Mouse (Mus musculus) heart, embryonic 11.5 days (tissue): ENCODE data around the gene Wnt7a. TPM values are rescaled to one million over a fixed set of nuclear protein-coding genes. Genes with fewer than 3 reads are reported as not detected.

Experiments used
- ATAC-seq: fragments of 200-750 bp; cut with Nextera tagmentation; replicated peaks from 2 replicates; pipeline ENCODE4 v1.8.0; 2017; ENCODE audit warnings: moderate library complexity; ENCODE audit not compliant: insufficient number of reproducible peaks, low FRiP score, low TSS enrichment
- H3K27ac ChIP-seq: fragments of 300-500 bp; sonication (generic); 2 replicates; pipeline ENCODE4 v1.5.1; 2014; ENCODE audit warnings: mild to moderate bottlenecking, low read depth, low read length
- H3K27me3 ChIP-seq: fragments of 300-500 bp; sonication (generic); 2 replicates; pipeline ENCODE4 v1.6.1; 2014; ENCODE audit warnings: mild to moderate bottlenecking, low read length, mixed read lengths; ENCODE audit not compliant: control insufficient read depth, insufficient read depth
- H3K36me3 ChIP-seq: fragments of 300-500 bp; sonication (generic); 2 replicates; pipeline ENCODE4 v1.6.1; 2014; ENCODE audit warnings: mild to moderate bottlenecking, low read length, moderate library complexity, mixed read lengths; ENCODE audit not compliant: control insufficient read depth, insufficient read depth
- H3K4me1 ChIP-seq: fragments of 300-500 bp; sonication (generic); 2 replicates; pipeline ENCODE4 v1.6.1; 2014; ENCODE audit warnings: low read length; ENCODE audit not compliant: control insufficient read depth, insufficient read depth
- H3K4me2 ChIP-seq: fragments of 300-500 bp; sonication (generic); 2 replicates; pipeline ENCODE4 v1.6.1; 2014; ENCODE audit warnings: mild to moderate bottlenecking, moderate library complexity
- H3K4me3 ChIP-seq: fragments of 300-500 bp; sonication (generic); 2 replicates; pipeline ENCODE4 v1.5.1; 2014; ENCODE audit warnings: low read depth, low read length
- H3K9ac ChIP-seq: fragments of 300-500 bp; sonication (generic); 2 replicates; pipeline ENCODE4 v1.6.1; 2014; ENCODE audit warnings: mild to moderate bottlenecking, low read depth, low read length, moderate library complexity
- H3K9me3 ChIP-seq: fragments of 300-500 bp; sonication (generic); replicated peaks from 2 replicates; pipeline ENCODE4 v1.6.1; 2016; ENCODE audit warnings: low read length; ENCODE audit not compliant: control insufficient read depth
- WGBS: fragments of 180-500 bp; shearing (Covaris S2); extraction: QIAGEN DNeasy Blood & Tissue Kit; methylation state at CpG from one replicate; pipeline ENCODE4 v1.1.7; 2014; ENCODE audit not compliant: insufficient replicate concordance; 5-methylcytosine and 5-hydroxymethylcytosine counted together
- polyA plus RNA-seq: library from polyadenylated mRNA; unstranded; fragments of >200 nt; fragmentation: Nextera tagmentation; extraction: Ambion mirVana; gene quantifications from 2 replicates; pipeline ENCODE4 v1.2.1, GENCODE M21; 2014

The Wnt7a gene
- polyA plus RNA-seq, 1 experiment from 2014 or later: 0.11 TPM

DNA sequence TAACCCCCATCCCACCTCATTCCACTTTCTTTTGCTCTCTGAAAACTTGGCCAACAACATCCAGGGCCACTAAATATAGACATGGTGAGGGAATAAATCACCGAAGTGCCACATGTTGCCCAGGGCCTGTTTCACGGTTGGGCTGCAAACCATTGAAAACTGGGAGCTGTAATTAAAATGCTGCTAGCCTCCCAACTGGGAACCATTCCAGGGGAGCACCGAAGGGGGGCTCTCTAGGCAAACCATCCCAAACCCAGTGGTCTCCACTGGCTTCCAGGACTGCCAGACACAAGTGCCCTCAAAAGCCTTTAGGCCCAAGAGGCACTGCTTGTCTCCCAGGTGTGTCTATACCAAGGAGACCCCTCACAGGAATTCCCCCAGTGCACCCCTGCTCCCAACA is 31.9 kb downstream of the Wnt7a start:
- H3K27me3 ChIP-seq: peaks cover 9% of the 10 kb centered on the region; the same call in 1 of the 2 replicates
- no peak for ATAC-seq
- H3K36me3 ChIP-seq: no peaks in the 10 kb centered on the region
- no peaks in the 10 kb centered on the region for H3K4me1 ChIP-seq
- no peak overlapping the region for H3K27ac ChIP-seq
- H3K9me3 ChIP-seq: no peaks in the 10 kb centered on the region
- no peak overlapping the region for H3K4me3 ChIP-seq
- no peak overlapping the region for H3K4me2 ChIP-seq
- 71% methylated on average over 3 of the region's 3 CpGs for WGBS
- H3K9ac ChIP-seq: no peak overlapping the region

DNA sequence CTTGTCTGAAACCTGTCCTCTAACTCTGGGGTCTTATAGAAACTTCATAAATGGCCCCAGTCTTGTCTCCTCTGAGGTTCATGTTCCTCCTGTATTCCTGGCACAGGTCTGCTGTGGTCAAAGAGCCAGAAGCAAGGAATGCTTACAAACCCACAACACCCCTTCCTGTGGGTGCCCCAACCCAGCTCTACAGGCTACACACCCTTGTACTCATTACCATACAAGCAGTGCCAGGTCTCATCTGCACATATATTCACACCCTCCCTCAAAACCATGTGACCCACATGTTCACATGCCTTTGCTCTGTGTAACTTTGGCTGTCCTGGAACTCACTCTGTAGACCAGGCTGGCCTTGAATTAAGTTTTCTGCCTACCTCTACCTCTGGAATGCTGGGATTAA is 38.2 kb downstream of the Wnt7a start:
- Histone ChIP-seq H3K27ac (no peak overlapping the region), H3K4me1 (no peaks in the 10 kb centered on the region), H3K9me3 (no peaks in the 10 kb centered on the region), H3K4me3 (no peak overlapping the region), H3K36me3 (no peaks in the 10 kb centered on the region), H3K9ac (no peak overlapping the region), H3K27me3 (0 out of 2 replicates have a peak, but pooled peaks cover 15% of the 10 kb centered on the region), H3K4me2 (no peak overlapping the region)
- ATAC-seq: no peak

- WGBS: 47% methylated on average over 3 of the region's 3 CpGs
- H3K27me3 ChIP-seq: peaks cover 15% of the 10 kb centered on the region; the same call in 1 of the 2 replicates
- no peaks in the 10 kb centered on the region for H3K36me3 ChIP-seq
- H3K4me2 ChIP-seq: no peak overlapping the region
- no peaks in the 10 kb centered on the region for H3K4me1 ChIP-seq
- no peak overlapping the region for H3K4me3 ChIP-seq
- no peaks in the 10 kb centered on the region for H3K9me3 ChIP-seq
- no peak overlapping the region for H3K27ac ChIP-seq
- no peak; the same call in 1 of the 2 replicates for ATAC-seq
- H3K9ac ChIP-seq: no peak overlapping the region
Observed at GRCm38 (mm10) chr6:91372586-91372971, 38.6 kb downstream of the Wnt7a start.

DNA sequence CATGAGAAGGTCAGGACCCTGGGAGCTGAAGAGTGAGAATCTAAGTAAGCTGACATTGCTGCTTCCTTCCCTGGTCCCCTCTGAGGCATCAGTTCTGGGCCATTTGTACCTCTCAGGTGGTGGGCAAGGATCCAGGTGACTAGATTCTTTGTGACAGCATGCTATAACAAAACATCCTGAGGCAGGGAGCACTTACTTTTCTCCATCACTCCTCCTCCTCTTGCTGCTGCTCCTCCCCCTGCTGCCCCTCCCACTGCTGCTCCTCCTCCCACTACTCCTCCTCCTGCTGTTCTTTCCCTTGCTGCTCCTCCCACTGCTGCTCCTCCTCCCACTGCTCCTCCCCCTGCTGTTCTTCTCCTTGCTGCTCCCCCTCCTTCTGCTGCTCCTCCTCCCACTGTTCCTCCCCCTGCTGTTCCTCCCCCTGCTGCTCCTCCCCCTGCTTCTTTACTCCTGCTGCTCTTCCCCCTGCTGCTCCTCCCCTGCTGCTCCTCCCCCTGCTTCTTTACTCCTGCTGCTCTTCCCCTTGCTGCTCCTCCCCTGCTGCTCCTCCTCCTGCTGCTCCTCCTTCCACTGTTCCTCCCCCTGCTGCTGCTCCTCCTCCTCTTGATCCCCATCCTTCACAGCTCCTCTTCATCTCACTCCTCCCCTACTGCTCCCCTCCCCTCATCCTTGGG is 39.1 kb downstream of the Wnt7a start:
- no peaks in the 10 kb centered on the region for H3K4me1 ChIP-seq
- no peaks in the 10 kb centered on the region for H3K9me3 ChIP-seq
- no peak overlapping the region for H3K27ac ChIP-seq
- H3K27me3 ChIP-seq: peaks cover 17% of the 10 kb centered on the region; the same call in 1 of the 2 replicates
- H3K36me3 ChIP-seq: no peaks in the 10 kb centered on the region
- ATAC-seq: no peak
- no peak overlapping the region for H3K4me2 ChIP-seq
- no peak overlapping the region for H3K9ac ChIP-seq
- H3K4me3 ChIP-seq: no peak overlapping the region

DNA sequence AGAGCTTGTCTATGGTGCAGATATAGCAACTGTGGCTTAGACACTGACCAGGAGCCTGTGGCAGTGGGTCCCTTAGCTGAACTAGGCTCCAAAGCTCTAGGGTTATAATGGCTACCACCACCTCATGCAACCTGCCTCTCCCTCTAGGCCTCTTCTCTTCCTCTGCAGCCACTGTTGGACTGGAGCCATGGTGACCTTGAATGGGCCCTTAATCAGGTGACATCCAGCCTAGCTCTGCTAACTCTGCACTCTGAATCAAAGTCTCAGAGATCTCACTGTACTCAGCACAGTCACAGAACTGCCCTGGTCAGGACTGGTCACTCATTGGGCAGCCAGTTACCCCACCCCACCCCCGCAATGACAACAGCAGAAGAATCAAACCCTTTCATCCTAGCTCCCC is 44.4 kb downstream of the Wnt7a start:
- WGBS: 44% methylated on average over 1 of the region's 1 CpGs
- H3K27me3 ChIP-seq: peaks cover 15% of the 10 kb centered on the region; the same call in 1 of the 2 replicates

DNA sequence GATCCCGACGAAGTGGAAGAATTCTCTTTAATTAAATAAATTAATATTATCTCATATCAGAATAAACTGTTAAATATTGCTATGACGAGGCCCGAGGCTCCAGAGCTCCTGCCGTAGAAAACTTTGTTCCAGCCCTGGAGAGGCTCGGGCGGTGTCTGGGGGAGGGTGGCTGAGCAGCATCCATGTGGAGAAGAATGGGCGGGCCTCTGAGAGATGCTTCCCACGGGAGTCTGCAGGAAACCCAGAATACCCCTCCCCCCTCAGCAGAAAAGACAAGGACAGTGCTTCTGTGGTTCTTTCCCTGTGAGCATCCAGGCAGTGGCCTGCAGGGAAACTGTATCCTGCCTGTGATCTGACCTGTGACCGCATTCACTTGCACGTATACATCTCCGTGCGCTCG is 45.7 kb downstream of the Wnt7a start:
- no peak overlapping the region for H3K4me2 ChIP-seq
- H3K4me1 ChIP-seq: no peaks in the 10 kb centered on the region

More for the DNA sequence above, 44.4 kb downstream of the Wnt7a start:
- Histone ChIP-seq H3K4me3 (no peak overlapping the region), H3K9me3 (no peaks in the 10 kb centered on the region), H3K9ac (no peak overlapping the region), H3K4me1 (no peaks in the 10 kb centered on the region), H3K36me3 (no peaks in the 10 kb centered on the region), H3K27ac (no peak overlapping the region), H3K4me2 (no peak overlapping the region)
- ATAC-seq: no peak

GRCm38 (mm10) chr6:91362756-91363155 is 48.4 kb downstream of the Wnt7a start:
- Histone ChIP-seq H3K27ac (no peak overlapping the region), H3K4me2 (no peak overlapping the region), H3K9me3 (no peaks in the 10 kb centered on the region), H3K27me3 (peaks cover 11% of the 10 kb centered on the region), H3K9ac (no peak overlapping the region), H3K36me3 (no peaks in the 10 kb centered on the region), H3K4me1 (no peaks in the 10 kb centered on the region), H3K4me3 (no peak overlapping the region)
- WGBS: 76% methylated on average over 2 of the region's 2 CpGs
- no peak for ATAC-seq

More for the DNA sequence above, 45.7 kb downstream of the Wnt7a start:
- Histone ChIP-seq H3K36me3 (no peaks in the 10 kb centered on the region), H3K27me3 (peaks cover 15% of the 10 kb centered on the region; the same call in 1 of the 2 replicates), H3K27ac (no peak overlapping the region), H3K9ac (no peak overlapping the region), H3K4me3 (no peak overlapping the region), H3K9me3 (no peaks in the 10 kb centered on the region)
- no peak for ATAC-seq
- 72% methylated on average over 14 of the region's 14 CpGs for WGBS

- Histone ChIP-seq H3K4me2 (no peak overlapping the region), H3K9me3 (no peaks in the 10 kb centered on the region), H3K9ac (no peak overlapping the region), H3K4me3 (no peak overlapping the region), H3K27me3 (peaks cover 7% of the 10 kb centered on the region), H3K4me1 (no peaks in the 10 kb centered on the region), H3K27ac (no peak overlapping the region), H3K36me3 (no peaks in the 10 kb centered on the region)
- no peak for ATAC-seq
- WGBS: 78% methylated on average over 6 of the region's 6 CpGs
Observed at GRCm38 (mm10) chr6:91360998-91361397, 50.2 kb downstream of the Wnt7a start.

DNA sequence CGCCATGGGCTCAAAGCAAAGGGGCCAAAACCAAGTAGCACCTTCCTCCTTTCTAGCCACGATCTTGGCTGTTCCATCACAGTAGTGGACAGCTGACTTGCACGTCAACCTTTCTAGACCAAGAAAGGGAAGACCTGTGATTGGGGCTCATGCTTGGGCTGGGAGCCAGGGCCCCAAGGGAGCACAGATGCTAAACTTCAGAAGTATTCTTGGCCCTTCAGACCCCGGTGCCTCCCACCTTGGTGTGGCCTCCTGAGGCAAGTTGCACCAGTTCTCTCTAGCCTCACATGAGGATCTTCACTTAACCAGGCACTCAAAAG is 50.8 kb downstream of the Wnt7a start:
- Histone ChIP-seq H3K9me3 (no peaks in the 10 kb centered on the region), H3K4me2 (no peak overlapping the region), H3K36me3 (no peaks in the 10 kb centered on the region), H3K27me3 (peaks cover 7% of the 10 kb centered on the region), H3K4me1 (no peaks in the 10 kb centered on the region), H3K4me3 (no peak overlapping the region), H3K27ac (no peak overlapping the region), H3K9ac (no peak overlapping the region)
- 82% methylated on average over 4 of the region's 4 CpGs for WGBS
- no peak for ATAC-seq
